ENCODE assay signal across 20 mouse cellular contexts in the genomic region with DNA sequence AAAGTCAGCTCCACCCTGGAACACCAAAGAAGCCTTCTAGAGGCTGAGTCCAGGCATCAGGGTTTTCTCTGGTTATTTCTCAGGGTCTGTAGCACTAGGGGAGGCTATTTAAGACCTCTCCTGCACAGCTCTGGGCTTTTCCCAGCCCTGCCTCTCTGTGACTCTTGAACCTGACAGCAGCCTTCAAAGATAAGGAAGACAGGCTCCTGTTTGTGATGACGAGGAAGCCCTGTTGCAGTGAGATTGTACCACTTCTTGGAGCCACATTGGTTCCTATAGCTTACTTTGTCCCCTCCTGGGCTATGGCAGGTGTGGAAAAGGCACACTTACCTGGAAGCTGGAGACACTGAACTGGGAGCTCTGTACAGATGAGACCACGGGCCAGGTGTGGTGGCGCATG. TPM values are rescaled to one million over a fixed set of nuclear protein-coding genes. Genes with fewer than 3 reads are reported as not detected.
DNase-seq lines count a peak whose midpoint lies in the region; ATAC-seq and TF ChIP-seq lines count a peak whose summit lies in the region.
"Had no signal": no experiment of that assay in that cellular context is flagged by ENCODE, and none has a peak within 500 bp of the region (broad histone marks: within the 10 kb centered on the region; RNA-seq: fewer than 3 reads in every experiment).

No protein-coding gene starts in this region.

- 0 out of 2 replicates have a peak overlapping the region, but pooled peaks have one; percentile 1 for H3K4me2 ChIP-seq in heart, embryonic 11.5 days
- H3K4me2 ChIP-seq: limb, embryonic 15.5 days; neural tube, embryonic 12.5 days had no signal

- no peak overlapping the region for H3K4me3 ChIP-seq in heart, embryonic 11.5 days (ENCODE audit: low read depth, low read length)
- no peak overlapping the region for H3K4me3 ChIP-seq in left cerebral cortex, adult 2 months
- H3K4me3 ChIP-seq: embryonic facial prominence, embryonic 10.5 days; limb, embryonic 15.5 days; megakaryocyte, embryonic 14.5 days; neural tube, embryonic 12.5 days had no signal

- ATAC-seq in heart, embryonic 11.5 days (replicated peaks; ENCODE audit: insufficient number of reproducible peaks, low FRiP score, low TSS enrichment) = 0 out of 2 replicates have a peak, but pooled peaks have one; percentile 50
- ATAC-seq in megakaryocyte progenitor cell, adult 5-6 weeks (replicated peaks; ENCODE audit: poor library complexity) = peak; percentile 78
- ATAC-seq: Patski had no signal

- no peaks in the 10 kb centered on the region for H3K9me3 ChIP-seq in heart, embryonic 11.5 days (replicated peaks; ENCODE audit: control insufficient read depth, low read length)
- H3K9me3 ChIP-seq: embryonic facial prominence, embryonic 10.5 days; limb, embryonic 15.5 days; megakaryocyte, embryonic 14.5 days; neural tube, embryonic 12.5 days had no signal

- no peak for DNase-seq in heart, adult 18-20 months
- DNase-seq in c-Kit-negative CD71-positive TER-119-positive erythroid progenitor cells, embryonic 14.5 days (ENCODE audit: low read depth, low spot score) = peak; percentile 73
- peak; percentile 80 for DNase-seq in liver
- no peak for DNase-seq in adrenal gland, adult 18-20 months (ENCODE audit: low spot score in 2 of 2)
- DNase-seq in left cerebral cortex, adult 2 months (ENCODE audit: extremely low spot score in 1 of 2, low spot score in 2 of 2) = no peak
- DNase-seq: adrenal gland, postnatal 36 days; cerebellum, postnatal 10 days; gastrocnemius, postnatal 10 days; kidney, adult 8-10 months; kidney, postnatal 25 days; lung, postnatal 10 days; thymus, postnatal 4 days had no signal

- H3K27me3 ChIP-seq in heart, embryonic 11.5 days (ENCODE audit: control insufficient read depth, insufficient read depth, low read length) = no peaks in the 10 kb centered on the region
- H3K27me3 ChIP-seq: limb, embryonic 15.5 days; megakaryocyte, embryonic 14.5 days; neural tube, embryonic 12.5 days; Patski had no signal

- 0 out of 2 replicates have a peak overlapping the region, but pooled peaks have one; percentile 1 for H3K9ac ChIP-seq in heart, embryonic 11.5 days (ENCODE audit: low read depth, low read length)
- H3K9ac ChIP-seq: limb, embryonic 15.5 days; neural tube, embryonic 12.5 days had no signal

- 65% methylated on average over 3 of the region's 3 CpGs for WGBS in heart, embryonic 11.5 days (ENCODE audit: insufficient replicate concordance)

- peaks cover 43% of the 10 kb centered on the region for H3K36me3 ChIP-seq in heart, embryonic 11.5 days (ENCODE audit: control insufficient read depth, insufficient read depth, low read length)

- no peak for TF ChIP-seq CTCF in left cerebral cortex, adult 2 months (IDR thresholded peaks at IDR 0.05)

- peak overlapping the region; percentile 76 for H3K27ac ChIP-seq in heart, embryonic 11.5 days (ENCODE audit: low read depth, low read length)
- no peak overlapping the region for H3K27ac ChIP-seq in left cerebral cortex, adult 2 months
- H3K27ac ChIP-seq: embryonic facial prominence, embryonic 10.5 days; limb, embryonic 15.5 days; neural tube, embryonic 12.5 days had no signal

- H3K4me1 ChIP-seq in heart, embryonic 11.5 days (ENCODE audit: control insufficient read depth, insufficient read depth, low read length) = peaks cover 27% of the 10 kb centered on the region
- H3K4me1 ChIP-seq: limb, embryonic 15.5 days; neural tube, embryonic 12.5 days had no signal

- intact Hi-C loops in left cerebral cortex, adult 2 months (cut with DNase I) = no loop called here

RNA-seq across cellular contexts. Expression of a gene that starts 25.3 kb away (rescaled TPM):
- 0.06 TPM in 1 of 2 replicates, not detected in the other for polyA plus RNA-seq in heart, embryonic 11.5 days (2014; fragmentation: Nextera tagmentation; extraction: Ambion mirVana)
- not detected for total RNA-seq in heart, adult 18-20 months (2021)
- 0.02 and 0.10 TPM in 2 replicates for total RNA-seq in megakaryocyte progenitor cell, adult 5-6 weeks (2015)
- total RNA-seq in megakaryocyte progenitor cell, adult 5-6 weeks (2017) = 0.14 TPM in 1 of 2 replicates, not detected in the other
- total RNA-seq in adrenal gland, adult 18-20 months (2021) = under 1 TPM in 1 of 2 experiments, not detected in 1; 0.13 TPM
- under 1 TPM; 0.61 to 0.66 TPM for total RNA-seq in left cerebral cortex, adult 2 months (2021)
- total RNA-seq: gastrocnemius, postnatal 10 days had no signal
- polyA plus RNA-seq: midbrain, postnatal 0 days; neural tube, embryonic 12.5 days; Patski had no signal

RNA-seq across cellular contexts. Expression of a gene that starts 32.0 kb away (rescaled TPM):
- 12.1 and 13.4 TPM in 2 replicates for polyA plus RNA-seq in heart, embryonic 11.5 days (2014; fragmentation: Nextera tagmentation; extraction: Ambion mirVana)
- total RNA-seq in heart, adult 18-20 months (2021) = 10 to 100 TPM; 14.8 to 19.6 TPM
- 29.5 and 29.9 TPM in 2 replicates for total RNA-seq in megakaryocyte progenitor cell, adult 5-6 weeks (2015)
- total RNA-seq in megakaryocyte progenitor cell, adult 5-6 weeks (2017) = 3.4 and 3.9 TPM in 2 replicates
- total RNA-seq in adrenal gland, adult 18-20 months (2021) = 10 to 100 TPM; 51.7 to 91.8 TPM
- 10 to 100 TPM; 49.1 to 49.5 TPM for total RNA-seq in left cerebral cortex, adult 2 months (2021)

Comparison
In these comparisons a context has a peak if more than half of its experiments do, and no peak if none do; other contexts are left out.
1. DNase-seq: peak in c-Kit-negative CD71-positive TER-119-positive erythroid progenitor cells, embryonic 14.5 days (single experiment) and liver (single experiment); none in heart, adult 18-20 months (0 of 2), adrenal gland, adult 18-20 months (0 of 2) and left cerebral cortex, adult 2 months (0 of 2).